Mouse (Mus musculus) R1 (cell line): ENCODE data around the gene Aagab.

Experiments
- DNase-seq: peaks from one replicate; pipeline ENCODE4 v3.0.0-alpha.2; 2018; ENCODE audit warnings: low read depth, low spot score

Aagab gene

DNA sequence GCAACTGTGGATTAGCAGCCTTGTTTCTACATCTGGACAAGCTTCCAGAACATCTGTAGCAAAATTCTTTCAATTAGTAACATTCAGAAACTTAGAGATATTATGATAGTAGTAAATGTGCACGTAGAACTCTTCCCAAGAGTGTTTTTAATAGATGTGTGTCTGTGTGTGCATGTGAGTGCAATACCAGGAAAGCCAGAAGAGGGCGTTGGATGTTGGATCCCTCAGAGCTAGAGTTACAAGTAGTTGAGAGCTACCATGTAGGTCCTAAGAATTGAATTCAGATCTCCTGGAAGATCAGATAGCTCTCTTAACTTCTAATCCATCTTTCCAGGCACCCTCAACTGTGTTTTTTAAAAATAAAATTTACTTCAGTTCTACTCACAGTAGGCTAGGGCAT, 4.1 kb downstream of the Aagab start:
- peak; percentile 66 for DNase-seq

DNA sequence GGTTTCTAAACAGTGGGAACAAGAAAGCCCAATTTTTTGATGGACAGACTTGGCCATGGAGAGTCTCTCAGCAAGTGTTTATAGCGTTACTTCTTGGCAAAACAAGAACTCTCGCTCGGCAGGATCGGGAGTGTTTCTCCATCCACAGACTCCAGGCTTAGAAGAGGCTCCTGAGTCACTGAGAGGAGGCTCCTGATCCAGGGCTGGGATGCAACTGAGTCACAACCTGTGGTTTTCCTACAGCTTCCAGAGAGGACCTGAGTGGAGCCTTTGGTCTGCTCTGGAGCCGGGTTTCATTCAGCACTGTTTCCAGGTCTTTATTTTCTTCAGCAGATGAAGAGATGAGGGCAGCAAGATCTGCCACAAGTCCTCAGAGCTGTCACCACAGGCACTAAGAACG, 5.5 kb downstream of the Aagab start:
- DNase-seq = no peak

GRCm38 (mm10) chr9:63609246-63609645, 6.8 kb downstream of the Aagab start:
- no peak for DNase-seq

- no peak for DNase-seq
Measured at GRCm38 (mm10) chr9:63609776-63610175, 7.3 kb downstream of the Aagab start.

DNA sequence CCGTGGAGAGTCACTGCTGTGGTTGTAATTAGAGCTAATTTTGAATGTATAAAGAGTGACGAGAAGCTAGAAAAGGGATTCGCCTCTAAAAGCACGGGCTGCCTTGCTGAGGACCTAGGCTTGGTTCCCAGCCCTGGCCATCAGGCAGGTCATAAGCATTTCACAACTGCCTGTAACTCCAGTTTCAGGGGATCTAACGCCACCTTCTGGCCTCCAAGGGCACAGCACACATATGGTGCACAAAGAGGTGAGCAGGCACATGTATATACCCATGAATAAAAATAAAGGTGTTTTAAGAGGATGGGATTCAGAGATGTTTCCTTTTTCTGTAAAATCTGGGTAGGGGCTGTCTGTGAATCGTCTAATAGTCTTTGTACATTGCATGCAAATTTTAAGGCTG, 7.8 kb downstream of the Aagab start:
- DNase-seq = peak; percentile 65

- no peak for DNase-seq
Measured at GRCm38 (mm10) chr9:63610841-63611366, 8.4 kb downstream of the Aagab start.

GRCm38 (mm10) chr9:63611967-63612366, 9.5 kb downstream of the Aagab start:
- no peak for DNase-seq

GRCm38 (mm10) chr9:63612565-63613515, 10.4 kb downstream of the Aagab start:
- DNase-seq = peak; percentile 32

DNA sequence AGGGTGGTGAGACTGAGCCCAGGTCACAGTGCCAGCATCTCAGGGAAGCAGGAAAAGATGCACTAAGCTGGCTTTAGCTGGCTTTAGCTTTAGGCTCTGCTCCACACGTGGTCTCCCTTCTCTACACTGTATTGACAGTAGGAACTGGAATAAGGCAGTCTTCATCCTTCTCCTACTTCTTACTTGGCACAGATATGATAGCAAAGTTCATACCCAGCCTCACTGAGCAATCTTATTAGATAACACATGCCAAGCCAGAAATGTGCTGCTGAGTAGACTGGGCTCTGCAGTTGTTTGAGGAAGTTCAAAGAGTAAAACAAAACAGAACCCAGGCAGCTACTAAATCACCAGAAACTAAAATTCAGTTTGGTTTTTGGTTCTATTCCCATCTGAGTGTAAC, 11.1 kb downstream of the Aagab start:
- DNase-seq = no peak

DNA sequence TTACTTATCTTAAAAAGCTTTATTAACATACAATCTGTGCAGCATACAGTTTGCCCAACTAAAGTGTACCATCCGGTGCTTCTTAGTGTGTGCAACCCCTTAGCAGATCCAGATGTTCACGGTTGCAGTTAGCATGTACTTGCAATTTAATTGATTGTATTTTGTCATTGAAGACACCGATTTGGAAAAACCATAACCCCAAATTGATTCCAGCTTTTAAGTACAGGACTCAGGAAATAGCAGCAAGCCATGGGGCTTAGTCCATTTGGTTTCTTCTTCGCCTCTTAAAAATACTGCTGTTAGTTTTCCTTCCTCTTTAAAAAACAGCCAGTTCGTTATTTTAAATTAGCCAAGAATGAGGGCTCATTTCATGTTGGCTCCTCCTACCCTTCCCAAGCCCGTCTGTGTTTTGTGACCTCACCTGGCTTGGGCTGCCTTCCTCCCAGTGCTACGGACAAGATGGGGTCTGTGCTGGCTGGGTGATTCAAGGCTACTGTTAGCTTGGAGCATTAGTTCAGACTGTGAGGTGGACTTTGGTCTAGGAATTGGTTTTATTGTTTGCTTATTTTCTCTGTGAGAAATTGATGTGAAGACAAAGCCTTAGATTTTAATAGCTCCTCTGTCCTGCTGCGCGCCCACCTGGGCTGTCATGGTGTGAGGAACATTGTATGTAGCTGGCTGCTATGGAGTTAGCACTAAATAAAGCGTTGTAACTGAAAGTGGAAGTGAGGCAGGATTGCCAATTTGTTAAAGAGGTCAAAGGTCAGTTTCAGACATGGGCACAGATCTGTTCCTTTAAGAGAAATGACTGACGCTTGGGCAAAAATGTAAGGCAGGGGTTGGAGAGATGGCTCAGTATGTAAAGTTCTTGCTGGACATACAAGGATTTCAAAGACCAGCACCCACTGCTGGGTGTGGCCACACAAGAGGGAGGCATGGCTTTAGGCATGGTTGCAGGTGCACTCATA, 11.8 kb downstream of the Aagab start:
- no peak for DNase-seq

GRCm38 (mm10) chr9:63617967-63618366, 15.5 kb downstream of the Aagab start:
- DNase-seq = no peak

DNA sequence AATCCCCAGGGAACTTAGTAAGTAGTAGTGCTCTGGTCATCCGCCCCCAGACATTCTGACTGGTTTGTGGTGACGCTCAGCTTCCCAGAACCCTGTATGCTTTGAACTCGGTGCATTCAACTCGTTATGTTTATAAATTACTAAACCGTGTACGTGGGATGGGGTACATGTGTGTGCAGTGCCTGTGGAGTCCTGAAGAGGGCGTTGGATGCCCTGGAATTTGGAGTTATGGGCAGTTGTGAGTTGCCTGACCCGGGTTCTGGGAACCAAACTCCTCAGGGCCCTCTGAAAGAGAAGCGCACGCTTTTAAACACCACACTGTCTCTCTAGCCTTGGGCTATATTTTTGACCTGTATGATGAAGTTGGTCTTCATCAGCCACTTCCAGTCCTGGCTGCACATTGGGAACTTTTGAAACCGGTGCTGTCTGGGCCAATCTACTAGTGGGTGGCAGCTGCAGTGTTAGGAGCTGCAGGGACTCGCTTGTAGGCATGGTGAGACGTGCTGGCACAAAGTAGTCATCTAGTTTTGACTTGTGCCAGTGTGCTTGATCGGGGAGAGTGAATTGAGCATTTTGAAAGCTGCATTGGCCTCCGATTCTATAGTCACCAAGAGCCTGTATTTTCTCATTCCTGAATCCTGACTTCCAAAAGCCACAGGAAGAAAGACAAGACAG, 21.6 kb downstream of the Aagab start:
- DNase-seq = no peak

- DNase-seq = no peak
Measured at GRCm38 (mm10) chr9:63625090-63625756, 22.8 kb downstream of the Aagab start.

GRCm38 (mm10) chr9:63632045-63632444, 29.6 kb downstream of the Aagab start:
- DNase-seq = no peak

GRCm38 (mm10) chr9:63632924-63633323, 30.5 kb downstream of the Aagab start:
- DNase-seq = no peak

DNA sequence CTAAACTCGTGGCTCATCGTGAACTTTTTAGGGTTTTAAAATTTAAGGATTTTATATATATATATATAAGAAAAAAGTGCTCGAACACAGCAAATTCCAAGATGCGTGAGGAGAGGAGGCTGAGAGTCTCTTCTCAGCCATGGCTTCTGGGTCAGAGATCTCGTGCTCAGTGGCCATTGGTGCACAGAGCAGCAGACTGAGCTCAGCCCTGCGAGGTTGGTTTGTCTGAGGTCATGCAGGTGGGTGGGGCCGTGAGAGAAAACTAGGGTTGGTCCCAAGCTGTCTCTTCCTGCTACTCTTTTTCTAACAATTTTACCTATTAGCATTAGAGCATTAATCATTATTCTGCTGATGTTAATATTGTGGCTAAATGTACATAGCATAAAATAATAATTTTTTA, 30.9 kb downstream of the Aagab start:
- peak; percentile 39 for DNase-seq

DNA sequence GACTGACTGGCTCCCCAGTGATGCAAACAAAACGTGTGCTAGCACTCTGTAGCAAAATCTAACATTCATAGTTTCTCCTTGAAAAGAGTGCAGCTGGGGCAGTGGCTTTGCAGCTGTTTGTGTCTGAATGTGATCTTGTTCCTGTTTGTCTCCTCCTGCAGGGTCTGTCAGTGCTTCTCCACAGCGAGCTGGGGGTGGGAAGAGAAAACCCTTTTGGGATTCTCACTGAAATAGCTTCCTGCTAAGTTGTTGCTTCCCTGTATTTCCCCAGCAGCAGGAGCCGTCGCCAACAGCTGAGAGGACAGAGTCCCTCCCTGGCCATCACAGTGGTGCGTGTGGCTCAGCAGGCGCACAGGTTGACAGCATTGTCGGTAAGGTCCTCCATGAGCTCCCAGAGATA, 33.7 kb downstream of the Aagab start:
- no peak for DNase-seq

GRCm38 (mm10) chr9:63641983-63642646, 39.7 kb downstream of the Aagab start:
- DNase-seq = no peak

DNA sequence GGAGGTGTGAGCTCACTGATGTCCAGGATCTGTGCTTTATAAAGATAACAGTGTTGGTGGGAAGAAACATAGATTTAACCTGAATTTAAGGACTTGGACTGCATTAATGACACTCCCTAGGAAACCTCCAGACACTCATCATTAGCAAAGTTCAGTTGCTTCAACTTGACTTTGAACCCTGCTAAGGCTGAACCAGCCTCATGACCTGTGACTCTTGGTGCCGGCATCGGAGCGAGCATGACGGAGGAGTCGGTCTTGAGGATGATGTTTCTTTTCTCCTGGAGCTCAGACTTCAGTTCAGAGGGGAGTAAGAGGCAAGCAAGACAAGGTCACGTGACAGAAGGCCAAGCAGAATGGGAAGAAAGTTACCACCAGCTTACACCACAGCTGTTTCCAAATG, 41.6 kb downstream of the Aagab start:
- DNase-seq = no peak

DNA sequence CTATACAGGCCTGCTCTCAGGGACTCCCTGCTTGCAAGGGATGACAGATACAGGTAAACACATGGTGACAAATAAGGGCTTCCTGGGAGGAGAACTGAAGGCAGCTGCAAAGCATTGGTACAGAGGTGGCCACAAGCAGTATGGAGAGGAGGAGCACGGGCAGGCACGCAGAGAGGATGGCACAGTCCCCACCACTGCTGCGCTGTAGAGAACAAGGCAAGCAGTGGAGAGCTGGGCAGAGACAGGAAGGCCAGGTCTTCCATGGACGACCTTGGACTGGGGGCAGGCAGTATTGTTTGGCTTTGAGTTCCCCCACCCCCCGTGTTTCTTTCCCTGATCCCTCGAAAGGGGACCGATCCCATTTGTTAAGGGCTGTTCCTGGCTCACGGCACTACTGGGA, 42.6 kb downstream of the Aagab start:
- no peak for DNase-seq
